Mouse (Mus musculus): ENCODE results near the gene Zfp618. TPM values are rescaled to one million over a fixed set of nuclear protein-coding genes. Genes with fewer than 3 reads are reported as not detected.

Gene Zfp618
- polyA plus RNA-seq, 1 experiment from 2014 or later = 11.5 TPM

DNA sequence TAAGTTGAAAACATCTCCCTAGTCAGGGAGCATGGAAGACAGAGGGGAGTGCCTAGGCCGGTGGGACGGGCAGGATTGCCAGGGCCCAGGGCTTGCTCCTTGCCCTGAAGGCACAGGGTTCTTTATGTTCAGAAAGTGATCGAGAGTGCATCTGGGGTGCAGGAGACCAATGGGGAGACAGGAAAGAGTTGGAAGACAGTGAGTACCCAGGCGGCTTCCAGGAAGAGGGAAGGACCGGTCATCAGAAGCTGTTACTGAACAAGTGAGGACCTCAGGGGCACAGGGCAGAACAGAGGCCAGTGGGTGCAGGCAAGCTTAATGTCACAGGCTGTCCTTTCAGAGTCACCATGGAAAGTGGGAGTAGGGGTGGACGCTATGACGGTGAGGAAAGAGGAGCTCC lies 192.8 kb downstream of the Zfp618 start:
- Histone ChIP-seq H3K9ac (no peak overlapping the region), H3K9me3 (replicated peaks) (no peaks in the 10 kb centered on the region), H3K36me3 (no peaks in the 10 kb centered on the region), H3K27me3 (replicated peaks) (peaks cover 4% of the 10 kb centered on the region; the same call in 1 of the 2 replicates), H3K4me1 (replicated peaks) (0 out of 2 replicates have a peak, but pooled peaks cover 10% of the 10 kb centered on the region), H3K4me2 (no peak overlapping the region), H3K27ac (ENCODE audit: poor library complexity, severe bottlenecking) (no peak overlapping the region), H3K4me3 (no peak overlapping the region)
- WGBS = 85% methylated on average over 7 of the region's 7 CpGs
- no peak for ATAC-seq (ENCODE audit: insufficient number of reproducible peaks, low FRiP score)

DNA sequence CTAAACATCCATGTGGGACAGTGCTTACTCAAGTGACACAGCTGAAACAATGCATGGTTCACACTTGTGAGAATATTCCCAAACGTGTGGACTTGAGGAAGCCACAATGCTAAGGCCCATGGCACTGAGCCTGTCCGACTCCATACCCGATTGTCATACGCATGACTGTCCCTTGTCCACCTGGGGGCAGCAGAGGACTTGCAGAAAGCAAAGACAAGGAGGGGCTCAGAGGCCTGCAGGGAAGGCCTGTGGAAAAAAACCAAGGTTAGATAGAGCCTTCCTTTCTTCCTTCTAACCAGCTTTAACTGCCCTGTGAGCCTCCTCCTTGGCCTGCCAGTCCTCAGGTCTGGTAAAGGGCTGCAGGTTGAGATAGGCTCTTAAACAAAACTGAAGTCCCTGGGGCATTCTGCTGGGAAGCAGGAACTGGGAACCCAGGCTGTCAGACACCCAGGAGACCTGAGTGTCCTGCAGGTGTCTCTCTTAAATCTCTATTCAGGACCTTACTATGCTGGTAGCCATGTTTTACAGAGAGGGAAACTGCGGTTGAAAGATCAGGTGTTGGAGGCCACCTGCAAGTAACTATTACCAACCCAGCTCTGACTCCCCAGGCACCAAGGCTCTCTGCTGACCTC lies 193.7 kb downstream of the Zfp618 start:
- H3K9me3 ChIP-seq (replicated peaks) = no peaks in the 10 kb centered on the region
- H3K36me3 ChIP-seq = no peaks in the 10 kb centered on the region
- no peak overlapping the region for H3K4me3 ChIP-seq
- 17% methylated on average over 5 of the region's 5 CpGs for WGBS
- H3K4me2 ChIP-seq = no peak overlapping the region
- H3K27me3 ChIP-seq (replicated peaks) = peaks cover 4% of the 10 kb centered on the region; the same call in 1 of the 2 replicates
- no peak overlapping the region for H3K27ac ChIP-seq (ENCODE audit: poor library complexity, severe bottlenecking)
- 0 out of 2 replicates have a peak, but pooled peaks cover 10% of the 10 kb centered on the region for H3K4me1 ChIP-seq (replicated peaks)
- H3K9ac ChIP-seq = no peak overlapping the region
- peak; percentile 70 for ATAC-seq (ENCODE audit: insufficient number of reproducible peaks, low FRiP score)

DNA sequence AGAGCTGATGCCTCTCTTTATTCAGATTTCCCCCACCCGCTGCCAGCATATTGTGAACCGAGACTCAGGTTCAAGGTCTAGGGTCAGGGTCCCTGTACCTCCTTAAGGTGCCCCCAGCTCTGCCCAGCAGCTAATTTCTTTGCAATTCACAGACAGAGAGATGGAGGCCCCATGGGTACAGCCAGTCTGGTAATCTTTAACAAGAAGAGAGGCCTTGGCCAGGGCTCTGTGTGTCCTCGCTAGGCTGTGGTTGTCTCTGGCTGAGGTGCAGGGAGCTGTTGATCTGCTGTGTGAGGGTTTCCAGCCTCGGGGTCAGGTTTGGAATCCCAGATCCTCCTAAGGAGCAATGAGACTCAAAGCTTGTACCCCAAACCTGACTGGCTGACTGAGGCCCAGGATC lies 200.3 kb downstream of the Zfp618 start:
- peaks cover 24% of the 10 kb centered on the region for H3K27me3 ChIP-seq (replicated peaks)
- H3K4me2 ChIP-seq = no peak overlapping the region
- no peak overlapping the region for H3K4me3 ChIP-seq
- 82% methylated on average over 4 of the region's 4 CpGs for WGBS
- H3K9ac ChIP-seq = no peak overlapping the region
- no peaks in the 10 kb centered on the region for H3K36me3 ChIP-seq
- ATAC-seq (ENCODE audit: insufficient number of reproducible peaks, low FRiP score) = no peak
- no peak overlapping the region for H3K27ac ChIP-seq (ENCODE audit: poor library complexity, severe bottlenecking)
- no peaks in the 10 kb centered on the region for H3K4me1 ChIP-seq (replicated peaks)
- H3K9me3 ChIP-seq (replicated peaks) = no peaks in the 10 kb centered on the region

DNA sequence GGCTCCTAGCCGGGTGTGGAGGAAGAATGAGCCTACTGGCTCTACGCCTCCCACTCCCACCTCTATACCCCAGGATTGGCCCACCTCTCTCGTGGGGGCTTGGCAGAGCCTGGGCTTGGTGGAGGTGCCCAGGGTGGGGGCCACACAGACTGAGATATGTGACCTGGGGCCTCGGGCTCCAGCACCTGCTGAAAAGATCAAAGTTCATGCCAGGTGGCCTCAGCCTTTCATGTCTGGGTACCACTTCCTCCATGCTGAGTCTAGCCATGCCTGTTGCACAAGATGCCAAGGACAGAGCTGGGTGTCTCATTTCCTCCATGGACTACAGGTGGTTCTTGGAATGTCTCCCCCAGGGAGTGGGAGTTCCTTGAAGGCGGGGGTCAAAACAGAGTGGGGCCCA lies 200.9 kb downstream of the Zfp618 start:
- Histone ChIP-seq H3K4me3 (no peak overlapping the region), H3K9me3 (replicated peaks) (no peaks in the 10 kb centered on the region), H3K27me3 (replicated peaks) (peaks cover 31% of the 10 kb centered on the region), H3K36me3 (no peaks in the 10 kb centered on the region), H3K27ac (ENCODE audit: poor library complexity, severe bottlenecking) (no peak overlapping the region), H3K4me2 (no peak overlapping the region), H3K9ac (no peak overlapping the region), H3K4me1 (replicated peaks) (no peaks in the 10 kb centered on the region)
- no peak for ATAC-seq (ENCODE audit: insufficient number of reproducible peaks, low FRiP score)
- 85% methylated on average over 5 of the region's 5 CpGs for WGBS

DNA sequence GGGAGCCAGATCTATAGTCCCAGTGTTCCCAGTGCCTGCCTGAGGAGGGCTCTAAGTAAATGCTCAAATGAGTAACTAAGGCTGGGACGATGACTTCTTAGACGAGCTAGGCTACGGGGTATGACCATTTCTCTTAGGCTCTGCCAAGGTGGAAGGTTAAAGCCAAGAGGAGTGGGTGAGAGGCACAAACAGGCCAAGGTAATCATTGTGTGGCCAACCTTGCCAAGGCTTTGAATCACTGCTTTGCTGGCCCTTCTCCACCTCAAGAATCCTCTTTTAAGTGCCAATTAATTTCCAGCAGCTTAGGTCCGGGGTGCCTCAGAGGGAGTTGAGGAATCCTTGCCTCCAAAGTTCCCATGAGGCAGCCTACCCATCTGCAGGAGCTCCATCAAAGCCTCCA lies 204.7 kb downstream of the Zfp618 start:
- H3K4me3 ChIP-seq = no peak overlapping the region
- H3K36me3 ChIP-seq = no peaks in the 10 kb centered on the region
- H3K4me2 ChIP-seq = no peak overlapping the region
- no peak overlapping the region for H3K27ac ChIP-seq (ENCODE audit: poor library complexity, severe bottlenecking)
- peaks cover 58% of the 10 kb centered on the region for H3K27me3 ChIP-seq (replicated peaks)
- no peak for ATAC-seq (ENCODE audit: insufficient number of reproducible peaks, low FRiP score)
- H3K9me3 ChIP-seq (replicated peaks) = peaks cover 6% of the 10 kb centered on the region; the same call in 1 of the 2 replicates
- no peak overlapping the region for H3K9ac ChIP-seq
- WGBS = 81% methylated on average over 4 of the region's 4 CpGs
- no peaks in the 10 kb centered on the region for H3K4me1 ChIP-seq (replicated peaks)

DNA sequence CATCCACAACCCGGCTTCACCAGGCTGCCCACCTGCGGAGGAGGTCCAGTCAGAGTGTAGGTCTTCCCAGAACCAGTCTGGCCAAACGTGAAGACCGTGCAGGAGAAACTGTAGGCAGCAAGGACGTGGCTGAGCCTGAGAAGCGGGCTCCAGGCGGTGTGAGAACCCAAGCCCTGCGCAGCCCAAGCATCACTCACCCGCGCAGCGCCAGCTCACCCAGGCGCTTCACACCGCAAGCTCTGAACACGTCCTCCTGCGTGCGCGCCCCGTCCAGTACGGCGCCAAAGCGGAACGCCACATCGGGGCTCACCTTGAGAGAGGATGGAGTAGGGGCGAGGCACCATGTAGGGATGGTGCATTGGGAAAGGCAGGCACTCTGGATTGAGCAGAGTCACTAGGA lies 205.7 kb downstream of the Zfp618 start:
- Histone ChIP-seq H3K27ac (ENCODE audit: poor library complexity, severe bottlenecking) (no peak overlapping the region), H3K27me3 (replicated peaks) (peaks cover 58% of the 10 kb centered on the region)
- 40% methylated on average over 24 of the region's 24 CpGs for WGBS

DNA sequence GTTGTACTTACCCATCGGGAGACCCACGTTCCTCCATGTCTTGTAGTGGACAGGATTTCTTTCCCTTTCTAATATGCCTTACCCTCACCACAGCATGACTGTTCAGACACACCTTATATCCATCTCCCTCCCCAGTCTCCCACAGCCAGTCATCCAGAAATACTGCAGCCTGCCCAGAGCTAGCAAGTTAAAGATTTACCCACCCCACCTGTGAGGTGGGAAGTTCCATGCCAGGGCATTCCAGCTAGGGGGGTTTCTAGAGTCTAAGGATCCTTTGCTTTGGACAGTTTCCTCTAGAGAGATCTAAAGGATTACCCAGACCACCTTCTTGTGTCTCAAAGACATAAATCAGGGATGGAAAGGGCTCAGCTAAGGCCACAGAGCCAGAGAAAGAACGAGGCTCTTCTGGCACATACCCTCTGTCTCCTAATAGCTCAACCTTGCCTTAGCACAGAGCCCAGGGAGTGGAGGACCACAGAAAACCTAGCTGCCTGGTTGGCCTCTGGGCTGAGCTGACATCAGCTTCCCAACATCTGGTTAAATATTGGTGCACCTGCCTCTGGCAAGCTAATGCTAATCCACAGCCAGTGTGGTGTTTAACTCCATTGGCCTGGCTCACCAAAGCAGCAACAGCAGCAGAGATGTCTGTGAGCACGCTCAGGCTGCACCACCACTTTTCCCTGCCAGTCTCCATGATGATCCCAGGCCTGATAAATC lies 206.8 kb downstream of the Zfp618 start, which contains the start of gene Kif12:
Kif12 (minus strand) TSS at position 163 of the 717 bp plus-strand sequence.
- H3K9ac ChIP-seq = no peak within 1 kb of the TSS
- 76% methylated on average over 4 of the region's 4 CpGs for WGBS
- H3K27ac ChIP-seq (ENCODE audit: poor library complexity, severe bottlenecking) = no peak within 1 kb of the TSS
- no peak for ATAC-seq (ENCODE audit: insufficient number of reproducible peaks, low FRiP score)
- no peaks in the 10 kb centered on the region for H3K4me1 ChIP-seq (replicated peaks)
- no peaks in the 10 kb centered on the region for H3K36me3 ChIP-seq
- H3K27me3 ChIP-seq (replicated peaks) = peaks cover 58% of the 10 kb centered on the region
- H3K4me3 ChIP-seq = no peak within 1 kb of the TSS
- no peak within 1 kb of the TSS for H3K4me2 ChIP-seq
- H3K9me3 ChIP-seq (replicated peaks) = peaks cover 6% of the 10 kb centered on the region; the same call in 1 of the 2 replicates

More for the DNA sequence above, 205.7 kb downstream of the Zfp618 start:
- no peaks in the 10 kb centered on the region for H3K4me1 ChIP-seq (replicated peaks)
- no peak for ATAC-seq (ENCODE audit: insufficient number of reproducible peaks, low FRiP score)
- no peak overlapping the region for H3K4me3 ChIP-seq
- no peaks in the 10 kb centered on the region for H3K36me3 ChIP-seq
- no peak overlapping the region for H3K4me2 ChIP-seq
- H3K9ac ChIP-seq = no peak overlapping the region
- peaks cover 6% of the 10 kb centered on the region; the same call in 1 of the 2 replicates for H3K9me3 ChIP-seq (replicated peaks)

DNA sequence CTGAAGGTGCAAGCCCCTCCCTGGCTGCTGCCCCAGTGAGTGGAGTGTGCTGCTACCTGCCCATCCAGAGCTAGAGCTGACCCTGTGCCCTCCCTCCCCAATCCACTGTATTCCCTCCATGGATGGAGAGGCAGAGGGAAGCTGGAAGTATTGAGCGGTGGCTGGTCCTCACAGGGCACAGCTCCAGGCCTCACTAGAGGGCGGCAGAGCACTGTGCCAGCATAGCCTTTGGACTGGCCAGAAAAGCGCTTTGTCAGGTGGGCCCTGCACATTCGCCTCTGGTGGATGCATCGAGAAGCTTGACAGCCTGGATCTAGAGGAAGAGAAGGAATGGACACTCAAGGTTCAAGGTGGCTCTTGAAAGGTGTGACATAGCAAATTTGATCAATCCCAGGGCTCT lies 216.2 kb downstream of the Zfp618 start:
- no peak overlapping the region for H3K4me3 ChIP-seq
- no peak overlapping the region for H3K27ac ChIP-seq (ENCODE audit: poor library complexity, severe bottlenecking)
- WGBS = 8% methylated on average over 5 of the region's 5 CpGs
- peaks cover 15% of the 10 kb centered on the region for H3K4me1 ChIP-seq (replicated peaks)
- no peak overlapping the region for H3K9ac ChIP-seq
- no peaks in the 10 kb centered on the region for H3K9me3 ChIP-seq (replicated peaks)
- no peaks in the 10 kb centered on the region for H3K36me3 ChIP-seq
- peaks cover 14% of the 10 kb centered on the region for H3K27me3 ChIP-seq (replicated peaks)
- no peak overlapping the region for H3K4me2 ChIP-seq
- ATAC-seq (ENCODE audit: insufficient number of reproducible peaks, low FRiP score) = 0 out of 2 replicates have a peak, but pooled peaks have one; percentile 56

DNA sequence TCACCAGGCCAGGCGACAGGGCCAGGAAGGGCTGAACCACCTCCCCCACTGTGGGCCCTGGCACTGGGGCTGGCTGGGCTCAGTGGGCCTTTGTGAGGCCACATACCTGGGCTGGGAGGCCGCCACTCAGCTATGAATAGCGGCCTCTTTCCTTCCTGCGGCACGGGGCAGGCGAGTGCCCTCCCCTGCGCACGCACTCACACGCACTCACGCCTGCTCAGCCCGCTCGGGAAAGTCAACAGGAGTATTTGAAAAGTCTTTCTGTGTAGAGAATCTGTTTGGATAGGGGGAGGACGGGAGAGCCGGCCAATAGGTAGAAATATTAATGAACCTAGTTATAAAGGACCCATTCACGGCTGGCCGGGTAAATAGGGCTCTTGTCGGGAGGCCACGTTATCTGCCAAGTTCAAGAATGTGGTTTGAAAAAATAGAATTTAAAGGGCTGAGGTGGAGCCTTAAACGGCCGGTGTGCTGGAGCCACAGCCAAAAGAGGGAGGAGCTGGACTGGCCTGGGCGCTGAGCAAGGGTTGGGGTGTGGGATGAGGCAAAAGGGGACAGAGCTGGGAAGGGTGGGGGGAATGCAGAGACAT lies 221.0 kb downstream of the Zfp618 start:
- Histone ChIP-seq H3K9me3 (replicated peaks) (no peaks in the 10 kb centered on the region), H3K9ac (0 out of 2 replicates have a peak overlapping the region, but pooled peaks have one; percentile 2), H3K27me3 (replicated peaks) (peaks cover 22% of the 10 kb centered on the region), H3K4me3 (no peak overlapping the region), H3K4me2 (0 out of 2 replicates have a peak overlapping the region, but pooled peaks have one; percentile 6), H3K4me1 (replicated peaks) (peaks cover 27% of the 10 kb centered on the region), H3K36me3 (no peaks in the 10 kb centered on the region), H3K27ac (ENCODE audit: poor library complexity, severe bottlenecking) (no peak overlapping the region)
- WGBS = 34% methylated on average over 21 of the region's 21 CpGs
- peak; percentile 44; the same call in 1 of the 2 replicates for ATAC-seq (ENCODE audit: insufficient number of reproducible peaks, low FRiP score)
